In the genomic region with DNA sequence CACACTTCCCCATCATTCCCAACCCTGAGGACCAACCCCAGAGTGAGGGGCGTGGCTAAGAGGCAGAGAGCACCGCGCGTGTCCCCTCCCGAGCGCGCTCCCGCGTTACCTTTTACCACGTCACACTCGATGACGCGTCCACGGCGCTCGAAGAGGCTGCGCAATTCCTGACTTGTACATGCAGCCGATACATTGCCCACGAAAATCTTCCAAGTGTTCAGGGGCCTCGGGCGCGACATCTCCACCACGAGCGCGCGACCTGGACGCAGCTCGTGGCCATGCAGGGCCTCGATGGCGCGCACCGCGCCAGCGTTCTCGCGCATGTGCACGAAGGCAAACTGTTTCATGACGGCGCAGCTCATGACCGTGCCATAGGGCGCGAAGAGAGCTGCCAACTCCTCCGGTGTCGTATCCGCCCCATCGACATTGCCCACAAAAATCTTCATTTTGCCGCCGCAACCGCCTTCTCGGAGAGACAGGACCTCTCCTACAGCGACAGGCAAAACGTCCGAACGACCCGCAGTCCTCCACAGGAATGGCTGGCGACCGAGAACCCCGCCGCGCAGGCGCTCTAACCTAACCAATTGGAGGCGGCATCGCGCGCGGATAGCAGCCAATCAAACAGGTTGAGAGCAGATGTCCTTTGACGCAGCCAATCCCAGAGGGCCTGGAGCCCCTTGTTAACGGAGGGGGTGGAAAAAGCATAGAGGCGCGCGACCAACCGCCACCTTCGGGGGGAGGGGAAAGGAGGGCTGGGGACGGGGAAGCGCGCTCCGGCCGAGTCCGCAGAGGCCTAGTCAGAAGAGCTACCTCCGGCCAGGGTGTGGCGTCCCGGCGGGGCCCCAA, we compare ENCODE assay signal across 8 mouse cellular contexts. TPM values are rescaled to one million over a fixed set of nuclear protein-coding genes. Genes with fewer than 3 reads are reported as not detected.
DNase-seq lines count a peak whose midpoint lies in the region; ATAC-seq and TF ChIP-seq lines count a peak whose summit lies in the region.

A gene (minus strand): TSS at position 550 of the 846 bp plus-strand sequence.
A gene (minus strand): TSS at position 572 of the 846 bp plus-strand sequence.

- no peak for TF ChIP-seq CTCF in kidney, adult 2 months (conservative IDR thresholded peaks at IDR 0.05; ENCODE audit: insufficient read depth, insufficient read length, low read depth, low read length)
- no peak for TF ChIP-seq CTCF in spleen, adult 2 months (IDR thresholded peaks at IDR 0.05; ENCODE audit: extremely low read depth, insufficient read depth, insufficient read length, insufficient replicate concordance)

- H3K4me3 ChIP-seq in embryonic facial prominence, embryonic 13.5 days: peak within 1 kb of the TSS; percentile 84
- peak within 1 kb of the TSS; percentile 75 for H3K4me3 ChIP-seq in kidney, adult 2 months (ENCODE audit: insufficient read depth, low read depth, low read length)
- peak within 1 kb of the TSS; percentile 85 for H3K4me3 ChIP-seq in limb, embryonic 12.5 days (replicated peaks)
- H3K4me3 ChIP-seq in midbrain, embryonic 15.5 days: peak within 1 kb of the TSS; percentile 75
- peak within 1 kb of the TSS; percentile 69 for H3K4me3 ChIP-seq in spleen, adult 2 months (ENCODE audit: extremely low read depth, insufficient read depth, insufficient read length)

- under 1% methylated on average over 83 of the region's 83 CpGs for WGBS in embryonic facial prominence, embryonic 13.5 days
- under 1% methylated on average over 83 of the region's 83 CpGs for WGBS in kidney, adult 2 months
- under 1% methylated on average over 83 of the region's 83 CpGs for WGBS in limb, embryonic 12.5 days
- WGBS in midbrain, embryonic 15.5 days: under 1% methylated on average over 83 of the region's 83 CpGs
- under 1% methylated on average over 83 of the region's 83 CpGs for WGBS in spleen, adult 2 months

- no peaks in the 10 kb centered on the region; the same call in 1 of the 2 replicates for H3K9me3 ChIP-seq in embryonic facial prominence, embryonic 13.5 days
- H3K9me3 ChIP-seq in limb, embryonic 12.5 days: no peaks in the 10 kb centered on the region
- H3K9me3 ChIP-seq in midbrain, embryonic 15.5 days: no peaks in the 10 kb centered on the region

- H3K4me2 ChIP-seq in embryonic facial prominence, embryonic 13.5 days: peak within 1 kb of the TSS; percentile 75
- peak within 1 kb of the TSS; percentile 91 for H3K4me2 ChIP-seq in limb, embryonic 12.5 days
- peak within 1 kb of the TSS; percentile 94 for H3K4me2 ChIP-seq in midbrain, embryonic 15.5 days

- peaks cover 26% of the 10 kb centered on the region for H3K4me1 ChIP-seq in embryonic facial prominence, embryonic 13.5 days
- H3K4me1 ChIP-seq in kidney, adult 2 months (ENCODE audit: control insufficient read depth, insufficient read depth, low read length): peaks cover 11% of the 10 kb centered on the region; the same call in 1 of the 2 replicates
- H3K4me1 ChIP-seq in limb, embryonic 12.5 days (replicated peaks): peaks cover 24% of the 10 kb centered on the region
- H3K4me1 ChIP-seq in midbrain, embryonic 15.5 days: peaks cover 29% of the 10 kb centered on the region
- peaks cover 8% of the 10 kb centered on the region for H3K4me1 ChIP-seq in spleen, adult 2 months (ENCODE audit: control insufficient read depth, insufficient read depth, insufficient read length)

- TF ChIP-seq POLR2A in kidney, adult 2 months (IDR thresholded peaks at IDR 0.05; ENCODE audit: low read depth, low read length): peak; percentile 97
- TF ChIP-seq POLR2A in spleen, adult 2 months (IDR thresholded peaks at IDR 0.05; ENCODE audit: low read depth, low read length): peak; percentile 91

- H3K9ac ChIP-seq in embryonic facial prominence, embryonic 13.5 days: peak within 1 kb of the TSS; percentile 91
- peak within 1 kb of the TSS; percentile 84 for H3K9ac ChIP-seq in limb, embryonic 12.5 days (replicated peaks)
- peak within 1 kb of the TSS; percentile 86 for H3K9ac ChIP-seq in midbrain, embryonic 15.5 days

- peak within 1 kb of the TSS; percentile 96 for H3K27ac ChIP-seq in embryonic facial prominence, embryonic 13.5 days
- H3K27ac ChIP-seq in kidney, adult 2 months (ENCODE audit: insufficient read depth, low read depth, low read length): peak within 1 kb of the TSS; percentile 91
- peak within 1 kb of the TSS; percentile 95 for H3K27ac ChIP-seq in limb, embryonic 12.5 days
- peak within 1 kb of the TSS; percentile 92 for H3K27ac ChIP-seq in midbrain, embryonic 15.5 days
- H3K27ac ChIP-seq in spleen, adult 2 months (ENCODE audit: insufficient read depth, low read length): peak within 1 kb of the TSS; percentile 84

- no peaks in the 10 kb centered on the region for H3K27me3 ChIP-seq in embryonic facial prominence, embryonic 13.5 days
- no peaks in the 10 kb centered on the region for H3K27me3 ChIP-seq in kidney, adult 2 months (replicated peaks; ENCODE audit: control insufficient read depth, insufficient read depth, low read length)
- no peaks in the 10 kb centered on the region for H3K27me3 ChIP-seq in limb, embryonic 12.5 days
- H3K27me3 ChIP-seq in midbrain, embryonic 15.5 days (replicated peaks): no peaks in the 10 kb centered on the region
- H3K27me3 ChIP-seq in spleen, adult 2 months (ENCODE audit: control insufficient read depth, insufficient read depth, low read length): no peaks in the 10 kb centered on the region

- DNase-seq in 3134 (ENCODE audit: extremely low read depth, insufficient read length, low spot score): peak; percentile 97
- DNase-seq in adrenal gland, postnatal 36 days: peak; percentile 99
- DNase-seq in heart, adult 18-20 months: peak; percentile 98 to 99
- DNase-seq in kidney, adult 2 months: peak; percentile 100
- peak; percentile 95 to 97 for DNase-seq in spleen, adult 2 months (ENCODE audit: low read depth in 1 of 2, low spot score in 2 of 2)

- ATAC-seq in embryonic facial prominence, embryonic 13.5 days (ENCODE audit: insufficient number of reproducible peaks, insufficient read depth, low FRiP score, low TSS enrichment, low read depth): peak; percentile 98
- peak; percentile 96 for ATAC-seq in limb, embryonic 12.5 days (ENCODE audit: insufficient number of reproducible peaks, insufficient read depth, low FRiP score, low TSS enrichment, low read depth)
- peak; percentile 99 for ATAC-seq in midbrain, embryonic 15.5 days (replicated peaks)

- 0 out of 2 replicates have a peak, but pooled peaks cover 4% of the 10 kb centered on the region for H3K36me3 ChIP-seq in embryonic facial prominence, embryonic 13.5 days
- H3K36me3 ChIP-seq in kidney, adult 2 months (ENCODE audit: control insufficient read depth, insufficient read depth, low read length): no peaks in the 10 kb centered on the region
- no peaks in the 10 kb centered on the region for H3K36me3 ChIP-seq in limb, embryonic 12.5 days
- no peaks in the 10 kb centered on the region for H3K36me3 ChIP-seq in midbrain, embryonic 15.5 days (replicated peaks)
- H3K36me3 ChIP-seq in spleen, adult 2 months (ENCODE audit: control insufficient read depth, insufficient read depth, low read length): no peaks in the 10 kb centered on the region

RNA-seq across cellular contexts. Expression of the first gene that starts in this region (rescaled TPM):
- total RNA-seq in adrenal gland, postnatal 36 days (2021): 10 to 100 TPM; 24.5 to 25.1 TPM
- 42.5 and 51.4 TPM in 2 replicates for polyA plus RNA-seq in embryonic facial prominence, embryonic 13.5 days (2015; fragmentation: Nextera tagmentation; extraction: Ambion mirVana)
- total RNA-seq in heart, adult 18-20 months (2021): 10 to 100 TPM; 15.4 to 19.4 TPM
- 22.3 and 32.0 TPM in 2 replicates for polyA plus RNA-seq in kidney, adult 2 months (2012; rRNA removed)
- polyA plus RNA-seq in limb, embryonic 12.5 days (2016; fragmentation: Nextera tagmentation; extraction: Ambion mirVana): 36.3 and 57.2 TPM in 2 replicates
- 17.0 and 19.5 TPM in 2 replicates for polyA plus RNA-seq in midbrain, embryonic 15.5 days (2015; fragmentation: Nextera tagmentation; extraction: Ambion mirVana)
- polyA plus RNA-seq in spleen, adult 2 months (2012; rRNA removed): 12.0 and 15.0 TPM in 2 replicates

RNA-seq across cellular contexts. Expression of the second gene that starts in this region (rescaled TPM):
- total RNA-seq in adrenal gland, postnatal 36 days (2021): 10 to 100 TPM; 48.7 to 60.3 TPM
- polyA plus RNA-seq in embryonic facial prominence, embryonic 13.5 days (2015; fragmentation: Nextera tagmentation; extraction: Ambion mirVana): 84.7 and 87.6 TPM in 2 replicates
- total RNA-seq in heart, adult 18-20 months (2021): 10 to 100 TPM; 16.6 to 17.9 TPM
- polyA plus RNA-seq in kidney, adult 2 months (2012; rRNA removed): 28.7 and 36.8 TPM in 2 replicates
- 113 and 114 TPM in 2 replicates for polyA plus RNA-seq in limb, embryonic 12.5 days (2016; fragmentation: Nextera tagmentation; extraction: Ambion mirVana)
- 69.3 and 72.8 TPM in 2 replicates for polyA plus RNA-seq in midbrain, embryonic 15.5 days (2015; fragmentation: Nextera tagmentation; extraction: Ambion mirVana)
- polyA plus RNA-seq in spleen, adult 2 months (2012; rRNA removed): 50.0 and 69.3 TPM in 2 replicates

Comparison
In these comparisons a context has a peak if more than half of its experiments do, and no peak if none do; other contexts are left out.
1. Peak in every context shown above with its lines: DNase-seq, ATAC-seq, H3K4me3 ChIP-seq and H3K27ac ChIP-seq.